Mouse (Mus musculus) C2C12 (cell line): ENCODE results near the gene Baiap2l1.

ENCODE experiments used
- CEBPB ChIP-seq: IDR thresholded peaks from one replicate; pipeline ENCODE4 v1.6.1; 2011; ENCODE audit warnings: low read depth, mild to moderate bottlenecking, control low read depth, moderate library complexity
- CTCF ChIP-seq: IDR thresholded peaks from one replicate; pipeline ENCODE4 v1.5.1; 2011; ENCODE audit not compliant: control insufficient read depth, insufficient read depth, insufficient read length
- FOSL1 ChIP-seq: IDR thresholded peaks from one replicate; pipeline ENCODE4 v1.8.0; 2011; ENCODE audit warnings: mild to moderate bottlenecking, low read length; ENCODE audit not compliant: poor library complexity, insufficient read depth, severe bottlenecking
- MAX ChIP-seq: IDR thresholded peaks from one replicate; pipeline ENCODE4 v1.6.1; 2011; ENCODE audit warnings: mild to moderate bottlenecking, control low read depth
- MYOD1 ChIP-seq: IDR thresholded peaks from one replicate; pipeline ENCODE4 v1.6.1; 2011; ENCODE audit warnings: low read depth; ENCODE audit not compliant: control insufficient read depth, insufficient read length
- USF1 ChIP-seq: IDR thresholded peaks from one replicate; pipeline ENCODE4 v1.6.1; 2011; ENCODE audit warnings: low read depth, mild to moderate bottlenecking, control low read depth, moderate library complexity

DNA sequence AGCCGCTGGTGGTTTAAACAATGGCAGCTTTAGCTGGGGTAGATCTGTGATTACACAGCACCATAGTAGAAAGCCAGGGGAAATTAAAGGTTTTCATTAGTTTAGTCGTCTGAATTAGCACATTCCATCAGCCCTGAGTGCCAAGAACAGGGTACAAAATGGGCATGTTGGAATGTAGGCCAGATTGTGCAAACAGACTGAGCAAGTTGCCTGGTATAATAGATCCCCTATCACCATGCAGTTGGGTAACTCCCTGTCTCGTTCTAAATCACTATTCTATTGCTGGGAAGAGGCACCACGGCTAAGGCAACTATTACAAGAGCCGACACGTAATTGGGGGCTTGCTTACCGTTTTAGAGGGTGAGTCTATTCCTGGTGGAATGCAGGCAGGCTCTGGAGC lies 123.2 kb downstream of the Baiap2l1 start:
- TF ChIP-seq CTCF (no peak), MAX (no peak), USF1 (no peak), CEBPB (no peak), FOSL1 (no peak), MYOD1 (no peak)
